Mouse (Mus musculus) heart, postnatal 0 days (tissue): ENCODE results near the gene Ncs1. TPM values are rescaled to one million over a fixed set of nuclear protein-coding genes. Genes with fewer than 3 reads are reported as not detected.

Experiments used
- ATAC-seq: fragments of 200-750 bp; cut with Nextera tagmentation; 2 replicates; pipeline ENCODE4 v1.8.0; 2017; ENCODE audit warnings: low read depth, moderate number of reproducible peaks, moderate library complexity; ENCODE audit not compliant: insufficient read depth
- DNase-seq: peaks from one replicate; pipeline ENCODE4 v3.0.0-alpha.2; 2016; ENCODE audit warnings: low spot score
- H3K27ac ChIP-seq: fragments of 300-500 bp; sonication (generic); 2 replicates; pipeline ENCODE4 v1.5.1; 2014; ENCODE audit warnings: low read depth, mild to moderate bottlenecking
- H3K27me3 ChIP-seq: fragments of 300-500 bp; sonication (generic); 2 replicates; pipeline ENCODE4 v1.6.1; 2014; ENCODE audit warnings: low read length, mixed read lengths; ENCODE audit not compliant: control insufficient read depth, insufficient read depth
- H3K36me3 ChIP-seq: fragments of 300-500 bp; sonication (generic); replicated peaks from 2 replicates; pipeline ENCODE4 v1.6.1; 2014; ENCODE audit warnings: low read length, mixed read lengths; ENCODE audit not compliant: control insufficient read depth, insufficient read depth
- H3K4me1 ChIP-seq: fragments of 300-500 bp; sonication (generic); 2 replicates; pipeline ENCODE4 v1.6.1; 2014; ENCODE audit warnings: antibody characterized with exemption; ENCODE audit not compliant: control insufficient read depth, insufficient read depth
- H3K4me2 ChIP-seq: fragments of 300-500 bp; sonication (generic); 2 replicates; pipeline ENCODE4 v1.6.1; 2014; ENCODE audit warnings: low read depth, mild to moderate bottlenecking, low read length, moderate library complexity
- H3K4me3 ChIP-seq: fragments of 300-500 bp; sonication (generic); 2 replicates; pipeline ENCODE4 v1.5.1; 2014; ENCODE audit warnings: low read depth, low read length
- H3K9ac ChIP-seq: fragments of 300-500 bp; sonication (generic); replicated peaks from 2 replicates; pipeline ENCODE4 v1.6.1; 2014; ENCODE audit warnings: low read depth, low read length, mixed read lengths
- H3K9me3 ChIP-seq: fragments of 300-500 bp; sonication (generic); replicated peaks from 2 replicates; pipeline ENCODE4 v1.6.1; 2016; ENCODE audit warnings: low read length; ENCODE audit not compliant: control insufficient read depth
- CTCF ChIP-seq: IDR thresholded peaks from 2 replicates; pipeline ENCODE4 v1.5.1; 2016; ENCODE audit warnings: antibody characterized with exemption, control low read depth, low read depth
- EP300 ChIP-seq: IDR thresholded peaks from 2 replicates; pipeline ENCODE4 v1.6.1; 2016; ENCODE audit warnings: antibody characterized with exemption, low read depth
- WGBS: fragments of 180-500 bp; shearing (Covaris S2); extraction: QIAGEN DNeasy Blood & Tissue Kit; methylation state at CpG from one replicate; pipeline ENCODE4 v1.1.7; 2014; 5-methylcytosine and 5-hydroxymethylcytosine counted together
- polyA plus RNA-seq: library from polyadenylated mRNA; unstranded; fragments of >200 nt; fragmentation: Nextera tagmentation; extraction: Ambion mirVana; gene quantifications from 2 replicates; pipeline ENCODE4 v1.2.1, GENCODE M21; 2015
- total RNA-seq: library from RNA; depleted of rRNA; stranded (reverse); fragments of >200 nt; gene quantifications from 2 replicates; pipeline ENCODE4 v1.2.3, GENCODE M21; 2014; ENCODE audit warnings: low replicate concordance

The Ncs1 gene
- total and polyA plus RNA-seq, 2 experiments from 2014 or later: 18.6 to 31.4 TPM

DNA sequence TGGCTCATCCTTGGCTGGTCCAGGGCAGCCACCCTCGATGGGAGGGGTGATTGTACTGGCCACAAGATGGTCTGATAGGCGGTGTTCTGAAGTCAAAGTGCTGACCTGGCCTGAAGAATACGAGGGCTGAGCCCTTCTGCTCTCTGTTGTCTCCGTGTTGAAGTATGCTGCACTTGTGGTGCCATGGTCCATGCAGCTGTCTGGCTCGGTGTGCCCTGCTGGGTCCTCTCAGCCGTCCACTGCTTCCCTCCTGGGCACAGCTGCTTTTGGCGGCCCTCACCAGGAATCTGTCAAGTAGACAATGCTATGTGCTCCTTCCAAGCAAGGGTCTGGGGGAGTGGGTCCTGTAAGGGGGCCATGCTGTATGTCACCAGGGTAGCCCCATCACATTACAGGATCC lies 24.8 kb upstream of the Ncs1 start:
- no peak for ATAC-seq
- no peak overlapping the region for H3K9ac ChIP-seq
- no peaks in the 10 kb centered on the region for H3K9me3 ChIP-seq
- no peaks in the 10 kb centered on the region for H3K27me3 ChIP-seq
- TF ChIP-seq CTCF (no peak), EP300 (no peak)
- no peak overlapping the region for H3K4me2 ChIP-seq
- no peak overlapping the region for H3K27ac ChIP-seq
- no peak for DNase-seq
- WGBS: 56% methylated on average over 7 of the region's 7 CpGs
- no peak overlapping the region for H3K4me3 ChIP-seq
- peaks cover 7% of the 10 kb centered on the region; the same call in 1 of the 2 replicates for H3K4me1 ChIP-seq
- no peaks in the 10 kb centered on the region for H3K36me3 ChIP-seq

DNA sequence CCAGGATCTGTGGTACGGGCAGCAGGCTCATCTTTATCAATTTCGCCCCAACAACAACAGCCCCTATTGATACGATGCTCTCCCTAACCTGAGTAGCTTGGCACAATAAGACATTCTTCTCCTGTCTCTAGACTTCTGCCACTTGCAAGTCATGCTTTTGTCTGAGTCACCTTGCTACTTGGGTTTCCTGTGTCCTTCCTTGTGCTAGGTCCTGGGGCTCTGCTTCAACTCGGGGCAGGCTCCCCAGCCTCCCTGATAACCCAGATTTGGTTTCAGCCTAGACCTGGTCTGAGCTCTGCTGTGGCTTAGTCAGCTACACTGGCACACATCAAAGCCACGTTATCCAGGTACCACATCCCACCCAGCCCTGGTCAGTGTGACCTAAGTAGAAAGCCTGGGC lies 24.0 kb upstream of the Ncs1 start:
- ATAC-seq: no peak
- Histone ChIP-seq H3K9me3 (0 out of 2 replicates have a peak, but pooled peaks cover 4% of the 10 kb centered on the region), H3K4me2 (no peak overlapping the region), H3K4me1 (peaks cover 3% of the 10 kb centered on the region; the same call in 1 of the 2 replicates), H3K36me3 (no peaks in the 10 kb centered on the region), H3K27ac (no peak overlapping the region), H3K9ac (no peak overlapping the region), H3K27me3 (no peaks in the 10 kb centered on the region), H3K4me3 (no peak overlapping the region)
- TF ChIP-seq CTCF: no peak
- no peak for TF ChIP-seq EP300
- WGBS: 70% methylated on average over 5 of the region's 5 CpGs
- no peak for DNase-seq

DNA sequence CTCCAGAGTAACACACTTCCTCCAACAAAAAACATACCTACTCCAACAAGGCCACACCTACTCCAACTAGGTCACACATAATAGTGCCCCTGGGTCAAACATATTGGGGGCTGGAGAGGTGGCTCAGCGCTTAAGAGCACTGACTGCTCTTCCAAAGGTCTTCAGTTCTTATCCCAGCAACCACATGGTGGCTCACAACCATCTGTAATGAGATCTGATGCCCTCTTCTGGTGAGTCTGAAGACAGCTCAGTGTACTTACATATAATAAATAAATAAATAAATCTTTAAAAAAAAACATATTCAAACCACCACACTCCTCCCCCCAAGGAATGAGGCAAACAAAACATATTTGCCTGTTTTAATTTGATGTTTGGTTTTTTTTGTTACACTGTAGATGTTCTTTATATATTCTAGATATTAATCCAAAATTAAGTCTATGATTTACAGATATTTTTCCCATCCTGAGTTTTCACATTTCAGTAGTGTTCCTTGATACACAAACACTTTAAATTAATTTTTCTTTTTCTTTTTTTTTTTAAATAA lies 16.8 kb upstream of the Ncs1 start:
- 63% methylated on average over 1 of the region's 1 CpGs for WGBS
- no peak for DNase-seq
- ATAC-seq: no peak
- Histone ChIP-seq H3K4me2 (no peak overlapping the region), H3K36me3 (no peaks in the 10 kb centered on the region), H3K4me3 (no peak overlapping the region), H3K9ac (no peak overlapping the region), H3K9me3 (0 out of 2 replicates have a peak, but pooled peaks cover 4% of the 10 kb centered on the region), H3K4me1 (no peaks in the 10 kb centered on the region), H3K27ac (no peak overlapping the region), H3K27me3 (no peaks in the 10 kb centered on the region)
- TF ChIP-seq EP300 (no peak), CTCF (no peak)

DNA sequence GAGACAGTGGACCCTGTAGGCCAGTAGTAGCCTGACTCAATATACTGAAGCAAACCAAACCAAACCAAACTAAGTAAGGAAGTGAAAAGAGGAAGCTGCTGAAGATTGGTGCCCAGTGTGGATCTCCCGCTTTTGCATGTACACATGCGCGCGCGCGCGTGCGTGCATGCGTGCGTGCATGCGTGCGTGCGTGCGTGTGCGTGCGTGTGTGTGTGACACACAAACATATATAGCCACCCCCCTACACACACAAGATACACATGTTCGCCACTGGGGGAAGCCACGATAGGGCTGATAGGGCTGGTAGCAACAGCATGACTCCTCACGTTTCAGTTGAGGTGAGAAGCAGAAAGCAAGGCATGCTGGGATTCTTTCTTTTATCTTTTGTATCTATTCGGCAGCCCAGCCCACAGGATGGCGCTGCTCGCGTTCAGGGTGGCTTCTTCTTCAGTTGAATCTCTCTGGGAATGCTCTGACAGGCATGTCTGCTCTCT lies 6.4 kb upstream of the Ncs1 start:
- Histone ChIP-seq H3K9ac (no peak overlapping the region), H3K4me3 (no peak overlapping the region), H3K4me2 (peak overlapping the region; percentile 1; the same call in 1 of the 2 replicates), H3K36me3 (no peaks in the 10 kb centered on the region), H3K27me3 (no peaks in the 10 kb centered on the region), H3K27ac (no peak overlapping the region), H3K9me3 (no peaks in the 10 kb centered on the region), H3K4me1 (no peaks in the 10 kb centered on the region)
- DNase-seq (no peak), ATAC-seq (peak; percentile 60; the same call in 1 of the 2 replicates)
- TF ChIP-seq EP300 (no peak), CTCF (peak; percentile 17; the same call in 1 of the 2 replicates)
- 40% methylated on average over 23 of the region's 23 CpGs for WGBS

DNA sequence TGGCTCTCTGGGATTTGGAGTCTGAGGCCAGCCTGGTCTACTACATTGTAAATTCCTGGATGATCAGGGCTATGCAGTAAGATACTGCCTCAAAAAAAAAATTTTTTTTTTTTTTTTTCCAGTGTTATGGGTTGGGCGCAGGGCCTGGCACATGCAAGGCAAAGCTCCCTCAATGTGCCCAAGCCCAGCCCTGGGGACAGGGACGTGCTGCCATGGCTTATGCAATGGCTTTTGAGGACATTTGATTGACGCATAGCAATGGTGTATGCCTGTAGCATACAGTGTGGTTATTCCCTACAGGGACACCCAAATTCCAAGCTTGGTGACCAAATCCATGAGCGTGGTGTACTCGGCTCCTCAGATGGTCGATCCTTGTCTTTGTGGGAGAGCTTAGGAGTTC lies 5.8 kb upstream of the Ncs1 start:
- DNase-seq: no peak
- Histone ChIP-seq H3K27me3 (no peaks in the 10 kb centered on the region), H3K9ac (no peak overlapping the region), H3K9me3 (no peaks in the 10 kb centered on the region), H3K4me1 (0 out of 2 replicates have a peak, but pooled peaks cover under 1% of the 10 kb centered on the region), H3K4me3 (no peak overlapping the region), H3K27ac (no peak overlapping the region), H3K36me3 (no peaks in the 10 kb centered on the region), H3K4me2 (no peak overlapping the region)
- 79% methylated on average over 6 of the region's 6 CpGs for WGBS
- no peak for ATAC-seq
- no peak for TF ChIP-seq CTCF
- no peak for TF ChIP-seq EP300

DNA sequence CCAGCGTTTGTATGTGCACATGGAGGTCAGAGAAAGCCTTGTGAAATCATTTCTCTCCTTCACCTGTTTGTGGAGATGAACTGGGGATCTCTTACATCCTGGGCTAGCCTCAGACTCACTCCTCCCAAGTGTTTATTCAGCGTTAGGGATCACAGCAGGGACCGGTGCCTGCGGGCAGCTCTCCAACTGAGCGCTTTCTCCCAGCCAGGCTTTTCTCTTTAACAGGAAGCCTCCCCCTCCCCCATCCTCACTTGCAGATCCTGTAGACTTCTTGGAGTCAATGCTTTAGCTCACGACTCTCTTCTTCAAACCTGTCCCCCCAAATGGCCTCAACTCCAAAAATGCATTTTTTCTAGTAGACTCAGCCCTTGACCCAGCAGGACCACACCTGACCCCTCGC lies 4.0 kb upstream of the Ncs1 start:
- Histone ChIP-seq H3K9ac (no peak overlapping the region), H3K27ac (no peak overlapping the region), H3K4me2 (no peak overlapping the region), H3K27me3 (no peaks in the 10 kb centered on the region), H3K4me1 (0 out of 2 replicates have a peak, but pooled peaks cover 8% of the 10 kb centered on the region), H3K4me3 (no peak overlapping the region), H3K36me3 (no peaks in the 10 kb centered on the region), H3K9me3 (no peaks in the 10 kb centered on the region)
- ATAC-seq (no peak), DNase-seq (no peak)
- 13% methylated on average over 7 of the region's 7 CpGs for WGBS
- no peak for TF ChIP-seq EP300
- TF ChIP-seq CTCF: no peak
